Mouse (Mus musculus) erythroblast, embryonic 14.5 days (primary cell): ENCODE measurements at regions not wholly inside any gene's neighbourhood (a gene's known extent, or its start where the extent isn't known, plus 50 kb on each side); places are given as distances from the start of the nearest gene placed in this dataset.

Experiments
- H3K27me3 ChIP-seq: 2 replicates; pipeline ENCODE4 v1.6.1; 2012; ENCODE audit warnings: inconsistent platforms; ENCODE audit not compliant: control insufficient read depth
- H3K36me3 ChIP-seq: 2 replicates; pipeline ENCODE4 v1.6.1; 2012; ENCODE audit warnings: mild to moderate bottlenecking, inconsistent platforms; ENCODE audit not compliant: control insufficient read depth
- H3K4me1 ChIP-seq: 2 replicates; pipeline ENCODE4 v1.6.1; 2012; ENCODE audit warnings: inconsistent platforms; ENCODE audit not compliant: control insufficient read depth
- H3K4me3 ChIP-seq: replicated peaks from 2 replicates; pipeline ENCODE3; 2012; ENCODE audit warnings: moderate library complexity, mild to moderate bottlenecking, inconsistent platforms
- H3K9me3 ChIP-seq: 2 replicates; pipeline ENCODE4 v1.6.1; 2012; ENCODE audit warnings: low read length, inconsistent platforms, mixed read lengths; ENCODE audit not compliant: control insufficient read depth
- GATA1 ChIP-seq: IDR thresholded peaks from 2 replicates; pipeline ENCODE4 v1.6.1; 2012; ENCODE audit warnings: low read length, inconsistent platforms, mixed read lengths
- TAL1 ChIP-seq: IDR thresholded peaks from 3 replicates; pipeline ENCODE4 v1.6.1; 2012; ENCODE audit warnings: low read length, inconsistent platforms, mixed read lengths

- peaks cover 2% of the 10 kb centered on the region for H3K9me3 ChIP-seq
- no peaks in the 10 kb centered on the region for H3K36me3 ChIP-seq
- TF ChIP-seq TAL1 (no peak), GATA1 (no peak)
- H3K27me3 ChIP-seq: peaks cover 21% of the 10 kb centered on the region
- H3K4me3 ChIP-seq: no peak overlapping the region
- no peaks in the 10 kb centered on the region for H3K4me1 ChIP-seq
Measured at GRCm38 (mm10) chr5:101539818-101540217, 125.0 kb downstream of the Nkx6-1 start.

GRCm38 (mm10) chr5:101539254-101539549, 125.6 kb downstream of the Nkx6-1 start:
- Histone ChIP-seq H3K36me3 (no peaks in the 10 kb centered on the region), H3K4me1 (no peaks in the 10 kb centered on the region), H3K9me3 (peaks cover 4% of the 10 kb centered on the region), H3K27me3 (peaks cover 21% of the 10 kb centered on the region), H3K4me3 (no peak overlapping the region)
- TF ChIP-seq GATA1 (no peak), TAL1 (no peak)

GRCm38 (mm10) chr5:101538410-101539253, 126.2 kb downstream of the Nkx6-1 start:
- Histone ChIP-seq H3K4me3 (no peak overlapping the region), H3K4me1 (no peaks in the 10 kb centered on the region), H3K27me3 (peaks cover 21% of the 10 kb centered on the region), H3K9me3 (peaks cover 6% of the 10 kb centered on the region), H3K36me3 (no peaks in the 10 kb centered on the region)
- TF ChIP-seq TAL1 (no peak), GATA1 (no peak)

GRCm38 (mm10) chr5:101537518-101538380, 127.0 kb downstream of the Nkx6-1 start:
- no peak for TF ChIP-seq TAL1
- TF ChIP-seq GATA1: no peak
- peaks cover 21% of the 10 kb centered on the region for H3K27me3 ChIP-seq
- no peak overlapping the region for H3K4me3 ChIP-seq
- no peaks in the 10 kb centered on the region for H3K4me1 ChIP-seq
- peaks cover 6% of the 10 kb centered on the region for H3K9me3 ChIP-seq
- no peaks in the 10 kb centered on the region for H3K36me3 ChIP-seq

GRCm38 (mm10) chr5:101535451-101535850, 129.3 kb downstream of the Nkx6-1 start:
- Histone ChIP-seq H3K9me3 (peaks cover 14% of the 10 kb centered on the region), H3K4me1 (no peaks in the 10 kb centered on the region), H3K36me3 (no peaks in the 10 kb centered on the region), H3K4me3 (no peak overlapping the region), H3K27me3 (peaks cover 21% of the 10 kb centered on the region)
- no peak for TF ChIP-seq TAL1

GRCm38 (mm10) chr5:101525346-101525745, 139.4 kb downstream of the Nkx6-1 start:
- no peak overlapping the region for H3K4me3 ChIP-seq
- no peaks in the 10 kb centered on the region for H3K4me1 ChIP-seq
- H3K36me3 ChIP-seq: no peaks in the 10 kb centered on the region
- H3K27me3 ChIP-seq: no peaks in the 10 kb centered on the region
- H3K9me3 ChIP-seq: peaks cover 2% of the 10 kb centered on the region; the same call in 1 of the 2 replicates
- TF ChIP-seq GATA1: no peak
- TF ChIP-seq TAL1: no peak

GRCm38 (mm10) chr5:101524670-101525069, 140.1 kb downstream of the Nkx6-1 start:
- Histone ChIP-seq H3K36me3 (no peaks in the 10 kb centered on the region), H3K27me3 (no peaks in the 10 kb centered on the region), H3K9me3 (no peaks in the 10 kb centered on the region), H3K4me3 (no peak overlapping the region), H3K4me1 (no peaks in the 10 kb centered on the region)
- no peak for TF ChIP-seq TAL1
- no peak for TF ChIP-seq GATA1

- Histone ChIP-seq H3K4me3 (no peak overlapping the region), H3K27me3 (no peaks in the 10 kb centered on the region), H3K36me3 (no peaks in the 10 kb centered on the region), H3K9me3 (peaks cover 2% of the 10 kb centered on the region; the same call in 1 of the 2 replicates), H3K4me1 (no peaks in the 10 kb centered on the region)
- TF ChIP-seq TAL1: no peak
- no peak for TF ChIP-seq GATA1
Measured at GRCm38 (mm10) chr5:101523902-101524301, 140.9 kb downstream of the Nkx6-1 start.

GRCm38 (mm10) chr5:101523490-101523889, 141.3 kb downstream of the Nkx6-1 start:
- Histone ChIP-seq H3K36me3 (no peaks in the 10 kb centered on the region), H3K9me3 (peaks cover 2% of the 10 kb centered on the region; the same call in 1 of the 2 replicates), H3K27me3 (no peaks in the 10 kb centered on the region), H3K4me1 (no peaks in the 10 kb centered on the region), H3K4me3 (no peak overlapping the region)
- TF ChIP-seq TAL1 (no peak), GATA1 (no peak)
